Mouse (Mus musculus) embryonic facial prominence, embryonic 13.5 days (tissue): ENCODE data around the gene Arap1. TPM values are rescaled to one million over a fixed set of nuclear protein-coding genes. Genes with fewer than 3 reads are reported as not detected.

Source experiments
- ATAC-seq: fragments of 200-750 bp; cut with Nextera tagmentation; 2 replicates; pipeline ENCODE4 v1.8.0; 2017; ENCODE audit warnings: low read depth; ENCODE audit not compliant: insufficient number of reproducible peaks, insufficient read depth, low FRiP score, low TSS enrichment
- H3K27ac ChIP-seq: fragments of 300-500 bp; sonication (generic); 2 replicates; pipeline ENCODE4 v1.5.1; 2015; ENCODE audit warnings: moderate library complexity, mild to moderate bottlenecking, inconsistent platforms
- H3K27me3 ChIP-seq: fragments of 300-500 bp; sonication (generic); 2 replicates; pipeline ENCODE4 v1.6.1; 2015; ENCODE audit warnings: mild to moderate bottlenecking, inconsistent platforms
- H3K36me3 ChIP-seq: fragments of 300-500 bp; sonication (generic); 2 replicates; pipeline ENCODE4 v1.6.1; 2015; ENCODE audit warnings: mild to moderate bottlenecking, inconsistent platforms
- H3K4me1 ChIP-seq: fragments of 300-500 bp; sonication (generic); 2 replicates; pipeline ENCODE4 v1.6.1; 2015; ENCODE audit warnings: inconsistent platforms
- H3K4me2 ChIP-seq: fragments of 300-500 bp; sonication (generic); 2 replicates; pipeline ENCODE4 v1.6.1; 2015; ENCODE audit warnings: moderate library complexity, mild to moderate bottlenecking, inconsistent platforms
- H3K4me3 ChIP-seq: fragments of 300-500 bp; sonication (generic); 2 replicates; pipeline ENCODE4 v1.5.1; 2015; ENCODE audit warnings: mild to moderate bottlenecking, inconsistent platforms
- H3K9ac ChIP-seq: fragments of 300-500 bp; sonication (generic); 2 replicates; pipeline ENCODE4 v1.6.1; 2015; ENCODE audit warnings: mild to moderate bottlenecking, inconsistent platforms
- H3K9me3 ChIP-seq: fragments of 300-500 bp; sonication (generic); 2 replicates; pipeline ENCODE4 v1.6.1; 2016; ENCODE audit warnings: inconsistent platforms
- WGBS: fragments of 180-500 bp; shearing (Covaris S2); methylation state at CpG from one replicate; pipeline ENCODE4 v1.1.7; 2015; ENCODE audit warnings: mixed read lengths; 5-methylcytosine and 5-hydroxymethylcytosine counted together
- polyA plus RNA-seq: library from polyadenylated mRNA; unstranded; fragments of >200 nt; fragmentation: Nextera tagmentation; extraction: Ambion mirVana; gene quantifications from 2 replicates; pipeline ENCODE4 v1.2.1, GENCODE M21; 2015

The Arap1 gene
- polyA plus RNA-seq, 1 experiment from 2014 or later: 41.4 TPM

DNA sequence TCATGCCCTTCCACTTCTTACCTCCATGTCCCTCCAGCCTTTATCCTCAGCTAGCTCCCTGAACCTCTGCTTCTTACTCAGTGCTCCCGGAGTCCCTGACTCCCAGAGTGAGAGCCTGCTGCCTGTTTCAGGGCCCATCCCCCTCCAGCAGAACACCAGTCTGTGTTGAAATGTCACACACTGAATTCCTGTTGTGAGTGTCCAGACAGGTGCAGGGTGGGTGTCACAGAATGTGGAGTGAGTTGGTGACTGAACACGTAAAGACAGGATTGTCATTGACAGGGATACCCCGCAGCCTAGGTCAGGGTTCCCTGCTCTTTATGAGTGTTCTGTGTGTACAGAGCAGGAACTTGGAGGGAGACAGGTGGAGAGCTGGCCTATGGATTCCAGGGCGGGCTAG is 3.0 kb upstream of the Arap1 start:
- H3K36me3 ChIP-seq: 0 out of 2 replicates have a peak, but pooled peaks cover 4% of the 10 kb centered on the region
- H3K9me3 ChIP-seq: no peaks in the 10 kb centered on the region
- no peak overlapping the region for H3K4me3 ChIP-seq
- H3K27ac ChIP-seq: no peak overlapping the region
- H3K27me3 ChIP-seq: peaks cover 5% of the 10 kb centered on the region
- no peak overlapping the region for H3K4me2 ChIP-seq
- ATAC-seq: no peak
- WGBS: 74% methylated on average over 4 of the region's 4 CpGs
- H3K4me1 ChIP-seq: peaks cover 30% of the 10 kb centered on the region
- no peak overlapping the region for H3K9ac ChIP-seq

DNA sequence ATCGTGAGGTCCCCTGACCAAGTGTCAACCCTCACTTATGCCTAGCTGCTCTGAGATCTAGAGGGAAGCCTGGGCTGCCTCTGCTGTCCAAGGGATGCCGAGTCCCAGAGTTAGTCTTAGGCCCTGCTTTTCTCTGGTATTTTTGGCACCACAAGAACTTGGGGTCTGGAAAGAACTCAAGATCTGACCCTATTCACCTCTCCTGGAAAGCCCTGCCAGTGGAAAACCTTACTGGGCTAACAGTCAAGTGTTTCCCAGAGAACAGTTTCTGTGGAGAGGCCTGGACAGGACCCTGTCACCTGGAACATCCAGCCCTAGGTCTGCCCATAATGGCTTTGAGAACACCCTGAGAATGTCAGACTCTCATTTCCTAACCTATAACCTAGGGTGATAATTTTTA is 876 bp upstream of the Arap1 start:
- Histone ChIP-seq H3K27me3 (peaks cover 5% of the 10 kb centered on the region), H3K9me3 (no peaks in the 10 kb centered on the region), H3K4me2 (peak overlapping the region; percentile 98; the same call in 1 of the 2 replicates), H3K9ac (no peak overlapping the region), H3K36me3 (0 out of 2 replicates have a peak, but pooled peaks cover 4% of the 10 kb centered on the region), H3K27ac (no peak overlapping the region), H3K4me1 (peaks cover 29% of the 10 kb centered on the region), H3K4me3 (no peak overlapping the region)
- ATAC-seq: no peak
- 61% methylated on average over 2 of the region's 2 CpGs for WGBS

DNA sequence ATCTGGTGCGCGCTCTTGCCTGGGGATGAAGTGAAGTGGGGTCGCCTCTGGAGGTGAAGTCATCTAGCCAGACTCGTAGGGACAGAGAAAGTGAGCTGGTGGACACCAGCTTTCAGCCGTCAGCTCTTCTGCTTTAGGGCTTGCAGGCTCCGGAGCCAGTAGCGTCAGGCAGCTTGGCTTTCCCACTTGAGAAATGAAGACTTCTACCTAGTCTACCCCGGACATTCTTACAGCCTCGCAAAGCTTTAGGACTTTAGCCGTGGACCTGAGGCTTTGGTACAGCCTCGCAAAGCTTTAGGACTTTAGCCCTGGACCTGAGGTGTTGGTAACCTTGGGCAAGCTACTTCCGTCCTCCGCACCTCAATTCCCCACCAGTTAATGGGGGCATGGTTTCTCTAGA is 445 bp downstream of the Arap1 start:
- H3K36me3 ChIP-seq: 0 out of 2 replicates have a peak, but pooled peaks cover 4% of the 10 kb centered on the region
- peak overlapping the region; percentile 72 for H3K9ac ChIP-seq
- peak overlapping the region; percentile 63 for H3K4me3 ChIP-seq
- peaks cover 5% of the 10 kb centered on the region for H3K27me3 ChIP-seq
- peaks cover 29% of the 10 kb centered on the region for H3K4me1 ChIP-seq
- 4% methylated on average over 13 of the region's 13 CpGs for WGBS
- no peak for ATAC-seq
- peak overlapping the region; percentile 98 for H3K4me2 ChIP-seq
- H3K9me3 ChIP-seq: no peaks in the 10 kb centered on the region
- no peak overlapping the region for H3K27ac ChIP-seq

DNA sequence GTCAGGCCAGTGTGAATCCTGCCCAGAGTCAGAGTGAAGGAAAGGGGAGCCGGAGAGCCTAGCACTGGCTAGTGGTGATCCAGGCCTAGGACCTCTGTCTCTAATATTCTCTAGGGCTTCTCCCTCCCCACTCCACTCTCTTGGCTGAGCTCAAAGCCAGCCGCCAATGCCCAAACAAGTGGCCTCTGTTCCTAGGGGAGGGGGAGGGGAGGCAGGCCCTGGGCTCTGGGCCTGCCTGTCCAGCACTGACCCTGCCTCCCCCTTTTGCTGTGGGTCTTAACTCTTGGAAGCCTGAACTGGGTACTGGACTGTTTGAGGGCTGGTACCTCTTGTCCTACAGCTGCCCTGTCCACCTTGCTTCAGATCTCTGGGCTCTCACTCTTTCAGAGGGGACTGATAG is 2.0 kb downstream of the Arap1 start:
- peaks cover 29% of the 10 kb centered on the region for H3K4me1 ChIP-seq
- peaks cover 5% of the 10 kb centered on the region for H3K27me3 ChIP-seq
- no peak for ATAC-seq
- no peaks in the 10 kb centered on the region for H3K36me3 ChIP-seq
- H3K4me2 ChIP-seq: 0 out of 2 replicates have a peak overlapping the region, but pooled peaks have one; percentile 16
- 22% methylated on average over 2 of the region's 2 CpGs for WGBS
- H3K27ac ChIP-seq: no peak overlapping the region
- H3K9ac ChIP-seq: no peak overlapping the region
- H3K9me3 ChIP-seq: no peaks in the 10 kb centered on the region
- no peak overlapping the region for H3K4me3 ChIP-seq

DNA sequence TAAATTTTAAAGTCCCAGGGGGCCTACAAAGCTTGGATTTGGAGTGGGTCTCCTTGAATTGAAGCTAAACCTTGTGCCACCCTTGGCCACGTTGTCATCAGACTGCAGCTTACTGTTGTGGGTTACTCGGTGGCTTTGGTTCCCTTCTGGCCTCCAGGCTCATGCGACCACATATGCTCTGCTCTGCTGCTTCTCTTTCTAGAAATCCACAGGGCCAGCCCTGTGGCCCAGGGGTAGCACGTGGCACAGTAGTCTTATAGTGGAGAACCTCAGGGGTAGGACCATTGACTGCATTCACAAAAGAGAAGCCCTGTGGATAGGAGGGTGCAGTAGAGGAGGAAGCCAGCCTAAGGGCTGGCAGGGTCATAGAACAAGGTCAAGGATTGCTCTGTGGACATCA is 4.5 kb downstream of the Arap1 start:
- WGBS: 78% methylated on average over 4 of the region's 4 CpGs
- no peak overlapping the region for H3K9ac ChIP-seq
- ATAC-seq: no peak
- H3K4me3 ChIP-seq: no peak overlapping the region
- H3K9me3 ChIP-seq: no peaks in the 10 kb centered on the region
- peaks cover 5% of the 10 kb centered on the region for H3K27me3 ChIP-seq
- no peak overlapping the region for H3K27ac ChIP-seq
- H3K4me2 ChIP-seq: no peak overlapping the region
- peaks cover 21% of the 10 kb centered on the region for H3K4me1 ChIP-seq
- H3K36me3 ChIP-seq: no peaks in the 10 kb centered on the region

DNA sequence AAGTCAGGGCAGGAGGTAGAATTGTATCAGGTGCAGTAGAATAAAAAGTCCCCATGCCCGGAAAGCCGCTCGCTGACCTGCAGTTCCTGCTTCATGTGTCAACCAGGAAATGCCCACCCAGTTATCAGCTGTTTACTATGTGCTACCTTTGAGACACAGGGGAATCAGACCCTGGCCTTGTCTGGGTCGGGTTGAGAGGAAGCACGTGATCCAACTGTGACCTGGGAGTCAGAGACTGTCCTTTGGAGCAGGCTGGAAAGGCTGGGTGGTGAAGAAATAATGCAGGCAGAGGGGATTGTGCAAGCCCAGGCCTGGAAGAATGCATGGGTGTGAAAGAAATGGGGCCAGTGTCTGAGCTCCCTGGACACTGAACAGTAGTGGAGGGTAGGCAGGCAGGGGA is 6.6 kb downstream of the Arap1 start:
- Histone ChIP-seq H3K36me3 (no peaks in the 10 kb centered on the region), H3K4me2 (no peak overlapping the region), H3K27ac (no peak overlapping the region), H3K9me3 (no peaks in the 10 kb centered on the region), H3K27me3 (no peaks in the 10 kb centered on the region; the same call in 1 of the 2 replicates), H3K4me3 (no peak overlapping the region), H3K4me1 (0 out of 2 replicates have a peak, but pooled peaks cover 9% of the 10 kb centered on the region), H3K9ac (no peak overlapping the region)
- 67% methylated on average over 5 of the region's 5 CpGs for WGBS
- no peak for ATAC-seq

DNA sequence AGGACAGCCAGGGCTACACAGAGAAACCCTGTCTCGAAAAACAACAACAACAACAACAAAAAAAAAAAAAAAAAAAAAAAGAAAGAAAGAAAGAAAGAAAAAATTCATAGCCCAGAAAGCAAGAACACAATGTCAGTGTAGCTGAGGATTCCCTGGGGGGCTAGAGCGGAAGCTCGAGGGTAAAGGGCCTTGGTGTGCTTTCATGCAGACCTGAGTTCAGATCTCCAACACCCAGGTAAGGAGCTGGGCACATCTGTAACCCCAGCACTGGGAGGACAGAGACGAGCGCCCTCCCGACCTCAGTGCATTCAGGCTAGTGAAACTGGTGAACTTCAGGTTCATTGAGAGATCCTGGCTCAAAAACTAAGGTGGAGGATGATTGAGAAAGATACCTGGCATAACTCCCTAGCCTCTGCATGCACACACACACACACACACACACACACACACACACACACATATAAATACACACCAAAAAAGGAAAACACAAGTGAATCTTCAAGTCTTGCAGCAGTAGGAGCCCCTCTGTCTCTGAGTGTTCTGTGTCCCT is 7.8 kb downstream of the Arap1 start:
- Histone ChIP-seq H3K9me3 (no peaks in the 10 kb centered on the region), H3K36me3 (no peaks in the 10 kb centered on the region), H3K9ac (no peak overlapping the region), H3K4me2 (no peak overlapping the region), H3K4me1 (0 out of 2 replicates have a peak, but pooled peaks cover 4% of the 10 kb centered on the region), H3K4me3 (no peak overlapping the region), H3K27ac (no peak overlapping the region), H3K27me3 (no peaks in the 10 kb centered on the region)
- 90% methylated on average over 6 of the region's 6 CpGs for WGBS
- ATAC-seq: no peak

DNA sequence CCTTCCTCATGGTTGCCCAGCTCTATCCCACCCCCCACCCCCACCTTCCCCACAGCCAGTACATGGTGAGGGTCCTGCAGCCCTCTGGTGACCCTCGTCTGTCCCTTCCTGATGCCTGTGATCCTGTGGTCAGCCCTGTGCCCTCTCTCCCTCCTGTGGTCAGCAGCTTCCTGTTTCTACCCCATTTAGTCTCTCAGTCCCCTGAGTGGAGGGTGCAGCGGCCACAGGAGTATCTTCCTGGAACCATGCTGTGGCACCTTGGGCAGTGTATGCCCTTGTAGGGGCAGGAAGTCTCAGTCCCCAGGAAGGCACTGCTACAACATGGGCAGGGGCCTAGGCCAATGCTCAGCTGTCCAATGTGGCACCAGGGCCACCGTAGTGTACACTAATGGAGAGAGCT is 9.0 kb downstream of the Arap1 start:
- no peak for ATAC-seq
- Histone ChIP-seq H3K4me2 (no peak overlapping the region), H3K36me3 (no peaks in the 10 kb centered on the region), H3K4me3 (no peak overlapping the region), H3K27ac (no peak overlapping the region), H3K9me3 (no peaks in the 10 kb centered on the region), H3K4me1 (peaks cover 8% of the 10 kb centered on the region; the same call in 1 of the 2 replicates), H3K27me3 (no peaks in the 10 kb centered on the region), H3K9ac (no peak overlapping the region)
- WGBS: 61% methylated on average over 3 of the region's 3 CpGs

DNA sequence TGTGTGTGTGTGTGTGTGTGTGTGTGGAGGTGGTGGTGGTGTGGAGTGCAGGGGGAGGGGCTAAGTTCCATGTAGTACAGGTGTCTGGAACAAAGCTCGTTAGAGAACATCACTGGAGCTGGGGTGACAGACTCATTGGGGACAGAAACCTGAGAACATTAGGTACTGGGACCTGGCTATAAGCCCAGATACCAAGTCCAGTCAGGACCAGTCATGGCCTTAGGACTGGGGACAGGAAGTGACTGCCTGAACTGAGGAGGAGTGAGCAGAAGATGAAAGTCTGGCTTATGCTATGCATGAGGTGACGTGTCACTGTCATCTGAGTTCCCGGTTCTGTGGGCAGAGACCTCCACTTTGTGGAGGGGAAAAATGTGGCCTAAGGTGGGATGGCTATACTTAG is 12.5 kb downstream of the Arap1 start:
- Histone ChIP-seq H3K27ac (no peak overlapping the region), H3K4me2 (no peak overlapping the region), H3K4me1 (peaks cover 11% of the 10 kb centered on the region; the same call in 1 of the 2 replicates), H3K4me3 (no peak overlapping the region), H3K9me3 (no peaks in the 10 kb centered on the region), H3K36me3 (no peaks in the 10 kb centered on the region), H3K9ac (no peak overlapping the region), H3K27me3 (no peaks in the 10 kb centered on the region)
- 60% methylated on average over 3 of the region's 3 CpGs for WGBS
- no peak for ATAC-seq

DNA sequence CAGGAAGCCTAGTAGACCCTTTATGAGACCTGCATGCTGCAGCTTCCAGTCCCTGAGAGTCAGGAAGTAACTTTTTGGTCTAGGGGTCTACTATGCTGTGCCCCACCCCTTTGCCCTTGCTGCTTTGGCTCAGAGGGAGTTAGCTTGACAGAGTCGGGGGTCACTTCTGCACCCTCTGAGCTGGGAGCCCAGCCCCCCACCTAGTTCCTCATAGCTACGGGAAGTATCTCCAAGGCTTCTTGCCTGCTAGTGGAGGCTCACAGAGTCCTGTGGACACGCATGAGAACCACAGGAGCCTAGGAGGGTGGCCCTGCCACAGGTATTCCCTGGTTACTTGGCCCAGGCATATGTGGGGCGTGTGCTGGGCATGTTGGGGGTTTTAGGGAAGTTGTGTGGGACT is 13.2 kb downstream of the Arap1 start:
- Histone ChIP-seq H3K27ac (no peak overlapping the region), H3K9me3 (no peaks in the 10 kb centered on the region), H3K36me3 (no peaks in the 10 kb centered on the region), H3K9ac (no peak overlapping the region), H3K4me3 (no peak overlapping the region), H3K4me1 (peaks cover 10% of the 10 kb centered on the region; the same call in 1 of the 2 replicates), H3K4me2 (no peak overlapping the region), H3K27me3 (no peaks in the 10 kb centered on the region)
- ATAC-seq: no peak
- 71% methylated on average over 4 of the region's 4 CpGs for whole genome bisulfite sequencing

DNA sequence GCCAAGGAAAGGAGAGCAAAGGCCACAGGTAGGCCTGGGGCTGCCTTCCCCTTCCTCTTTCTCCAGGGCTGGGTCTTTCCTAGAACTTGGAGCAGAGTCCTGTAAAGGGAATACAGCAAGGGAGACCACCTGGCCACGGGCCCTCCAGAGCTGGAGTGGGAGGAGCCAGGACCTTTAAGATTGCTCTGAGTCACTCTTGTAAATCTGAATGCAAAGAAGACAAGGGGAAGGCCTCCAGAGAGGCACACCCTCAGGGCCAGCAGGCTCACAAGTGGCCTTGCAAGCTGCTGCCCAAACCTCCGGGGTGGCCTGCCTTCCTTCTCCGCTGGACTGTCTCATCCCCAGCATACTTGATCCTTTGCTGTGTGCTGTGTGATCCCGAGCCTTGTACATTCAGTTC is 13.9 kb downstream of the Arap1 start:
- Histone ChIP-seq H3K4me1 (peaks cover 6% of the 10 kb centered on the region; the same call in 1 of the 2 replicates), H3K27ac (no peak overlapping the region), H3K27me3 (no peaks in the 10 kb centered on the region), H3K9me3 (no peaks in the 10 kb centered on the region), H3K4me2 (no peak overlapping the region), H3K36me3 (no peaks in the 10 kb centered on the region), H3K4me3 (no peak overlapping the region), H3K9ac (0 out of 2 replicates have a peak overlapping the region, but pooled peaks have one; percentile 11)
- WGBS: 59% methylated on average over 4 of the region's 4 CpGs
- no peak for ATAC-seq

DNA sequence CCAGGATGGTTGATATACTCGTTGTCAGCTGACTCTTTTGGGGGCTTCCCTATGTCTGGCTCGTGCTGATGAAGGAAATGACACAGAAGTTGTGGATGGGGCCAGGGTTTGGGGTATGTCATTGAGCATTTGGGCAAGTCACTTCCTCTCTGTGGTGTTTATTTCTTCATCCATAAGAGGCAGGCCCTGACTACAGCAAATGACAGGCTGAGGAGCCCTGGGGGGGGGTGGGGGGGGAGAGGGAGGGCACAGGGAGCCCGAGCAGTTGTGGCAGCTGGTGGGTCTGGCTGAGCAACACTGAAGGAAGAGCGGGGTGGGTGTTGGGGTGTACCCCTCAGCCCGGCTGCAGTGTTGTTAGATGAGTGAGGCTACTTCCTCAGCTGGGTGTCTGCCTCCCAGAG is 14.9 kb downstream of the Arap1 start:
- Histone ChIP-seq H3K9ac (no peak overlapping the region), H3K27me3 (no peaks in the 10 kb centered on the region), H3K4me2 (no peak overlapping the region), H3K36me3 (no peaks in the 10 kb centered on the region), H3K4me3 (no peak overlapping the region), H3K4me1 (peaks cover 6% of the 10 kb centered on the region; the same call in 1 of the 2 replicates), H3K9me3 (no peaks in the 10 kb centered on the region), H3K27ac (no peak overlapping the region)
- WGBS: 59% methylated on average over 5 of the region's 5 CpGs
- no peak for ATAC-seq
